Mouse (Mus musculus): ENCODE results near the gene Adam1b.
"Not testable (repeated sequence)": the region's sequence is repeated elsewhere in the genome, so short reads cannot be mapped to it uniquely, and the experiment has no call there.

Adam1b gene

DNA sequence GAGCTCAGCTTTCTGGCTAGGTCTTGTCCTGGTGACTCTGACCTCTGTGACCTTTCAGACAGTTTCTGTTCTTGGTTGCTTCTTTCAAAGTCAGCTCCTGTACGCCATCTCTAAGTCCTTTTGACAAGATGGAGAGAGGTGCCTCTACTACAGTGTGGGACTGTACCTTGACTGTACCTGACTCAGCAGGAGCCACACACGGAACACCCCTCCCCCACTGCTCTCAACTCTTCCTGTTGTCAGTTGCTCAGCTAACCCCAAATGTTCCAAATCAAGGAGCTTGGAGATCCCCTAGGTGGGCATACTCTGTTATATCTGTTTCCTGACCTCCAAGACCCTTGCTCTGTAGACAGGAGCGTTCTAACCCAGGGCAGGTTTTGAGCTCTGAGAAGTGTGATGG is at the start of gene Adam1b:
Adam1b (minus strand) TSS at position 205 of the 400 bp plus-strand sequence.
- DNase-seq (ENCODE audit: low spot score in 2 of 2): no peak

GRCm38 (mm10) chr5:121549196-121549595 is 46.0 kb upstream of the Adam1b start:
- DNase-seq (ENCODE audit: low spot score in 2 of 2): no peak

- no peak for DNase-seq (ENCODE audit: low spot score in 2 of 2)
Observed at GRCm38 (mm10) chr5:121547084-121547483, 43.8 kb upstream of the Adam1b start.

GRCm38 (mm10) chr5:121546530-121546895 is 43.3 kb upstream of the Adam1b start:
- DNase-seq (ENCODE audit: low spot score in 2 of 2): peak in 1 of 2 experiments; percentile 13

DNA sequence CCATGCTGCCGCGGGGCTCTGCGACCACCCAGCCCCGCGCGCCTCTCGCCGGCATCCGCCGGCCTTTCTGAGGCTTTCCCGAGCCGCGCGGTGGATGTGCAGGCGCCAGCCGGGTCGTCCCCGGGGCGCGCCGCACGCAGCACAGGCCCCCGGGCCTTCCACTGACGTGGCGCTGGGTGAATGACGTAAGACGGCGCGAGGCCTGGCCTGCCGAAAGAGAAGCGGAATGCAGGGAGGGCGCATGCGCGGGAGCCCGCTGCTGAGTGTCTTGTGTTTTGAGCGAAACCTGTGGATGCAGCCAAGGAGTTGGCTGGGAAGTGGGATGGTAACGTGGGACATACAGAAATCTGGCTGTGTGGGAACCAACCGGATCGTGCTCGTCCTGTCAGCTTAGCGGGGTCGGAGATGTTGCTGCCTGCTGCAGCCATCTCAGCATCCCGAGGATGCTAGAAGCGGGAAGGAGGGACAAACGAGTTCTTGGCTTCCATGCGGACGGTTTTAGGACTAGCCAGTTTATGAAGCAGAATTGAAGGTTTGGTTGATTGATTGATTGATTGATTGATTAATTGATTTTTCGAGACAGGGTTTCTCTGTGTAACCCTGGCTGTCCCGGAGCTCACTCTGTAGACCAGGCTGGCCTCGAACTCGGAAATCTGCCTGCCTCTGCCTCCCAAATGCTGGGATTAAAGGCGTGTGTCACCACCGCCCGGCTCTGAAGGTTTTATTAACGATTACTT is 42.7 kb upstream of the Adam1b start, which contains the start of gene Mapkapk5:
Mapkapk5 (minus strand) TSS at position 113 of the 737 bp plus-strand sequence.
- peak; percentile 95 to 98 for DNase-seq (ENCODE audit: low spot score in 2 of 2)

GRCm38 (mm10) chr5:121544910-121545792 is 41.9 kb upstream of the Adam1b start, which contains the start of the genes Adam1a and Gm42878:
Adam1a (minus strand) TSS chr5:121545482.
Gm42878 (minus strand) TSS chr5:121545482.
- DNase-seq (ENCODE audit: low spot score in 2 of 2): peak; percentile 13 to 37

- no peak for DNase-seq (ENCODE audit: low spot score in 2 of 2)
Observed at GRCm38 (mm10) chr5:121543370-121543769, 40.1 kb upstream of the Adam1b start.

DNA sequence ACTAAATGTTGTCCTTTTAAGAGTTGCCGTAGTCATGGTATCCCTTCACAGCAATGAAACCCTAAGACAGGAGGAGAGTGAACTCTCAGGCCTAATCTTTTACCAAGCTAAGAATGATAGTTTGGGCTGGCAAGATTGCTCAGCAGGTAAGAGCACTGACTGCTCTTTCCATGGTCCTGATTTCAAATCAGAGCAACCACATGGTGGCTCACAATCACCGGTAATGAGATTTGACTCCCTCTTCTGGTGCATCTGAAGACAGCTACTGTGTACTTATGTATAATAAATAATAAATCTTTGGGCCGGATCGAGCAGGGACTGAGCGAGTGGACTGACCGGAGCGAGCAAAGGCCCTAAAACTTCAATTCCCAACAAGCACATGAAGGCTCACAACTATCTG is 38.0 kb upstream of the Adam1b start:
- DNase-seq (ENCODE audit: low spot score in 2 of 2): no peak

GRCm38 (mm10) chr5:121540066-121540465 is 36.8 kb upstream of the Adam1b start:
- no peak for DNase-seq (ENCODE audit: low spot score in 2 of 2)

DNA sequence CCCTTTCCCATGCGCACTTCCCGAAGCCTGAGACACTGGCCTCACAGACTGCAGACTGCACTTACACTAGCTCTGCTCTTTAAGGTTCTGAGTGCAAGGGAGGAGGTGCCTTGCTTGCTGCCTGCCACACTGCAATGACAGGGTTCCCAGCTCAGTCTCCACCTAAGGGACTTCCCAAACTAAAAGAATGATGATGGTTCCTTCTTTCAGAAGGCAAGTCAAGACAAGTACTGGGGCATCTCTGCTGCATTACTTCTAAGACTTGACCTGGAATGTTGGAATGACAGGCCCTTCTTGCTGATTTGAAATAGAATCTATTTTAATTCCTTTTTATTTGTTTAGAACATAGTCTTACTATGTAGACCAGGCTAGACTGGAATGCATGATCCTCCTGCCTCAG is 34.4 kb upstream of the Adam1b start:
- DNase-seq (ENCODE audit: low spot score in 2 of 2): no peak

- no peak for DNase-seq (ENCODE audit: low spot score in 2 of 2)
Observed at GRCm38 (mm10) chr5:121536921-121537555, 33.8 kb upstream of the Adam1b start.

- no peak for DNase-seq (ENCODE audit: low spot score in 2 of 2)
Observed at GRCm38 (mm10) chr5:121535116-121535515, 31.9 kb upstream of the Adam1b start.

- no peak for DNase-seq (ENCODE audit: low spot score in 2 of 2)
Observed at GRCm38 (mm10) chr5:121534521-121534920, 31.3 kb upstream of the Adam1b start.

- no peak for DNase-seq (ENCODE audit: low spot score in 2 of 2)
Observed at GRCm38 (mm10) chr5:121526961-121527360, 23.7 kb upstream of the Adam1b start.

- DNase-seq (ENCODE audit: low spot score in 2 of 2): no peak
Observed at GRCm38 (mm10) chr5:121526526-121526925, 23.3 kb upstream of the Adam1b start.

GRCm38 (mm10) chr5:121525774-121526450 is 22.7 kb upstream of the Adam1b start:
- DNase-seq (ENCODE audit: low spot score in 2 of 2): no peak

- not testable (repeated sequence) for DNase-seq (ENCODE audit: low spot score in 2 of 2)
Observed at GRCm38 (mm10) chr5:121519758-121520157, 16.5 kb upstream of the Adam1b start.

- DNase-seq (ENCODE audit: low spot score in 2 of 2): no peak
Observed at GRCm38 (mm10) chr5:121518983-121519382, 15.7 kb upstream of the Adam1b start.

- DNase-seq (ENCODE audit: low spot score in 2 of 2): no peak
Observed at GRCm38 (mm10) chr5:121510009-121510408, 6.8 kb upstream of the Adam1b start.

DNA sequence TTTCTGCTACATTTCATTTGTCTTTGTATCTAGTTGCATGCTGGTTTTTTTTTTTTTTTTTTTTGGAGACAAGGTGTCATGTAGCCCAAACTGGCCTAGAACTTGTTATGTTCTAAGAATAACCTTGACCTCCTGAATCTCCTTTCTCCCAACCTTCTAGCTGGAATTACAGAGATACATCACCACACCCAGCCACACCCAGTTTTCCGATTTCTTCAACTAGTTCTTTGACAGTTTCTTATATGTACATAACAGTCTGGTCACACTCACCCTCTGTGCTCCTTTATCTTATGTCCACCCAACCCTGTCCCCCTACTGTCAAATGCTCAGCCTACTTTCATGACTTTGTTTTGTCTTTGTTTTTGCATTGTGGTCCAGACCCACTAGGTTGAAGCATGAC is 3.6 kb upstream of the Adam1b start:
- DNase-seq (ENCODE audit: low spot score in 2 of 2): no peak

GRCm38 (mm10) chr5:121501424-121501996 is 1.7 kb downstream of the Adam1b start:
- not testable (repeated sequence) for DNase-seq (ENCODE audit: low spot score in 2 of 2)
